Mouse (Mus musculus): Measurements from ENCODE around the gene Xkrx. TPM values are rescaled to one million over a fixed set of nuclear protein-coding genes. Genes with fewer than 3 reads are reported as not detected.

Gene Xkrx
- total and polyA plus RNA-seq, 3 experiments, result 0.22 to 0.30 TPM; not detected in 1

DNA sequence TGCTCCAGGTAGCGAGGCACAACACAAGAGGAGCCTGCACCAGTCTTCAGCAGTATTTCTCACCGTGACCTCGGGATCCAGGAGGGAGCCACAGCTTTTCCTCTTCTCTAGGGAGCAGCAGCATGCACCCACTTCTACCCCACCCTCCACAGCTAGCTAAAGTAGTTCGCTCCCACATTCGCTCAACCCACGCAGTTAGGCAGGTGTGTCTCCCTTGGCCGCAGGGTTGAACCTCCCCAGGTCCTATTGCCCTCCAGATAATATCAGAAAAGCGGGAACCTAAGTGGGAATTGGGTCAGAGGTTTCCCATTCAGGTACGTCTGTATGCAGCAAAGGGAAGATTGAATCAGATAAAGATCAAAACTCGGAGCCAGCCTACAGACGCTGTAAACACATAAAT, 950 bp upstream of the Xkrx start:
- Histone ChIP-seq H3K9me3 (replicated peaks) (no peaks in the 10 kb centered on the region), H3K4me1 (ENCODE audit: insufficient read depth, low read depth, low read length) (peaks cover 26% of the 10 kb centered on the region), H3K27me3 (ENCODE audit: insufficient read depth, low read length) (peaks cover 9% of the 10 kb centered on the region), H3K36me3 (replicated peaks) (no peaks in the 10 kb centered on the region), H3K4me3 (ENCODE audit: low read depth, low read length) (no peak overlapping the region)
- DNase-seq (ENCODE audit: low spot score) (no peak), ATAC-seq (ENCODE audit: extremely low read depth, insufficient number of reproducible peaks, low FRiP score, poor library complexity, severe bottlenecking) (no peak)
- TF ChIP-seq TAL1 (conservative IDR thresholded peaks at IDR 0.05; ENCODE audit: low read depth, low read length) (no peak), POLR2AphosphoS5 (IDR thresholded peaks at IDR 0.05; ENCODE audit: insufficient replicate concordance, low read depth, low read length) (no peak), CTCF (IDR thresholded peaks at IDR 0.05; ENCODE audit: low read depth, low read length) (no peak), GATA1 (IDR thresholded peaks at IDR 0.05; ENCODE audit: borderline replicate concordance, low read length) (no peak), GATA2 (IDR thresholded peaks at IDR 0.05; ENCODE audit: borderline replicate concordance, low read depth, low read length) (no peak)

DNA sequence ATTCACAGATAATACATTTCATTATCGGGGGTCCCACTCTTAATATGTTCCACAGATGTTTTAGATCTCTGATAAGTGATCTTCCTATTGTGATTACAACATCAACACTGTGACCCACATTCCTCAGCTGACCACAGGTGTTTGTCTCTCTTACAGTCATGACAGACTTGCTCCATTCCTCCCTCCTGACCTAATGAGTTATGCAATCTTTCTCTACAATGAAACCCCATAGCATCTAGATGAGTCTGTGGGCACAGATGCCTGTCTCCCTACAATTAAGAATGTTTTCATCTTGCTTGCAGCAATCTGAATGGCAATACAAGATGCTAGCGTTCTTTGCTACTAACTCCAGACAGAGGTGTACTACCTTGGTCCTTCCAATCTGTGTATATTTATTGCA, 1.4 kb downstream of the Xkrx start:
- H3K9me3 ChIP-seq (replicated peaks), result no peaks in the 10 kb centered on the region
- peaks cover 37% of the 10 kb centered on the region for H3K4me1 ChIP-seq (ENCODE audit: insufficient read depth, low read depth, low read length)
- DNase-seq (ENCODE audit: low spot score) (no peak), ATAC-seq (ENCODE audit: extremely low read depth, insufficient number of reproducible peaks, low FRiP score, poor library complexity, severe bottlenecking) (no peak)
- no peak for TF ChIP-seq TAL1 (conservative IDR thresholded peaks at IDR 0.05; ENCODE audit: low read depth, low read length)
- no peak for TF ChIP-seq GATA2 (IDR thresholded peaks at IDR 0.05; ENCODE audit: borderline replicate concordance, low read depth, low read length)
- TF ChIP-seq CTCF (IDR thresholded peaks at IDR 0.05; ENCODE audit: low read depth, low read length), result no peak
- TF ChIP-seq POLR2AphosphoS5 (IDR thresholded peaks at IDR 0.05; ENCODE audit: insufficient replicate concordance, low read depth, low read length), result no peak
- no peak for TF ChIP-seq GATA1 (IDR thresholded peaks at IDR 0.05; ENCODE audit: borderline replicate concordance, low read length)
- peaks cover 9% of the 10 kb centered on the region for H3K27me3 ChIP-seq (ENCODE audit: insufficient read depth, low read length)
- H3K4me3 ChIP-seq (ENCODE audit: low read depth, low read length), result no peak overlapping the region
- no peaks in the 10 kb centered on the region for H3K36me3 ChIP-seq (replicated peaks)

DNA sequence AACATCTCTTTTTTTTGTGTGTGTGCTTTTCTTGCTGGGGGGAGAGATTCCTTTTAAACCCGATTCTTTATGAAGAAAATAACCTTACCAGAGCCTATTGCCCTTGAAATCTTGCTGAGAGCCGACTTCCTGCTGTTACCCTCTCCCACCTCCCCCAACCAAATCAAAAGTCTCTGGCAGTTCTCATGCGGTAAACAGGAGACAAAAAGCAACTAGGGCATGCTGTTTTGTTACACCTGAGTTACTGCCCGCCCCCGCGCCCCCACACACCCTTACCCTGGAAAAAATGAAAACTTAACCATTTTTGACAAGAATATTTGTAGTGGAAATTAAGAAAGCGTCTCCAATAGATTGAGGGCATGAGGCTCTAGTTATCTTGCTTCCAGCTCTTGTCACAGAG, 3.7 kb downstream of the Xkrx start:
- TF ChIP-seq GATA2 (IDR thresholded peaks at IDR 0.05; ENCODE audit: borderline replicate concordance, low read depth, low read length) (no peak), CTCF (IDR thresholded peaks at IDR 0.05; ENCODE audit: low read depth, low read length) (no peak), GATA1 (IDR thresholded peaks at IDR 0.05; ENCODE audit: borderline replicate concordance, low read length) (no peak), POLR2AphosphoS5 (IDR thresholded peaks at IDR 0.05; ENCODE audit: insufficient replicate concordance, low read depth, low read length) (no peak), TAL1 (conservative IDR thresholded peaks at IDR 0.05; ENCODE audit: low read depth, low read length) (no peak)
- no peaks in the 10 kb centered on the region for H3K36me3 ChIP-seq (replicated peaks)
- peaks cover 9% of the 10 kb centered on the region for H3K27me3 ChIP-seq (ENCODE audit: insufficient read depth, low read length)
- DNase-seq (ENCODE audit: low spot score) (no peak), ATAC-seq (ENCODE audit: extremely low read depth, insufficient number of reproducible peaks, low FRiP score, poor library complexity, severe bottlenecking) (no peak)
- peaks cover 40% of the 10 kb centered on the region for H3K4me1 ChIP-seq (ENCODE audit: insufficient read depth, low read depth, low read length)
- H3K9me3 ChIP-seq (replicated peaks), result no peaks in the 10 kb centered on the region
- no peak overlapping the region for H3K4me3 ChIP-seq (ENCODE audit: low read depth, low read length)

DNA sequence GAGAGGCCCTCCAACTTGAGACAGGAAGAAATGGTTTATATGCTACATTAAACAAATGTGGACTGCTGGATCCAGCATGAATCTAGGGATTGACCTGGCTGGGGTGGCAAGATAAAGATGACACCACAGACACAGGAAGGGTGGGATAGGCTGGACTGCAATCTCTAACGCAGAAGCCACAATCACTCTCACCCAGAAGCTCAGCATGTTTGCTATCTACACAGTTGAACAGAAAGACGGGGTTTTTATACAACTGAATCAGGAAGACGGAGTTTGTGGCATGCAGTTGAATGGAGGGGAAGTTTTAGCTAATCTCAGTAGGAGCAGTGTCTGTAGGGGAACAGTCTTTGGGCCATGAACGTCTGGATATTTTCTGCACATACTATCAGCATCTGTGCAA, 19.9 kb downstream of the Xkrx start:
- TF ChIP-seq POLR2AphosphoS5 (IDR thresholded peaks at IDR 0.05; ENCODE audit: insufficient replicate concordance, low read depth, low read length) (no peak), TAL1 (conservative IDR thresholded peaks at IDR 0.05; ENCODE audit: low read depth, low read length) (peak; percentile 55)
- Histone ChIP-seq H3K4me3 (ENCODE audit: low read depth, low read length) (no peak overlapping the region), H3K4me1 (ENCODE audit: insufficient read depth, low read depth, low read length) (peaks cover 12% of the 10 kb centered on the region), H3K27me3 (ENCODE audit: insufficient read depth, low read length) (no peaks in the 10 kb centered on the region), H3K36me3 (replicated peaks) (no peaks in the 10 kb centered on the region), H3K9me3 (replicated peaks) (no peaks in the 10 kb centered on the region)
- DNase-seq (ENCODE audit: low spot score) (peak; percentile 2), ATAC-seq (ENCODE audit: extremely low read depth, insufficient number of reproducible peaks, low FRiP score, poor library complexity, severe bottlenecking) (peak; percentile 72)

DNA sequence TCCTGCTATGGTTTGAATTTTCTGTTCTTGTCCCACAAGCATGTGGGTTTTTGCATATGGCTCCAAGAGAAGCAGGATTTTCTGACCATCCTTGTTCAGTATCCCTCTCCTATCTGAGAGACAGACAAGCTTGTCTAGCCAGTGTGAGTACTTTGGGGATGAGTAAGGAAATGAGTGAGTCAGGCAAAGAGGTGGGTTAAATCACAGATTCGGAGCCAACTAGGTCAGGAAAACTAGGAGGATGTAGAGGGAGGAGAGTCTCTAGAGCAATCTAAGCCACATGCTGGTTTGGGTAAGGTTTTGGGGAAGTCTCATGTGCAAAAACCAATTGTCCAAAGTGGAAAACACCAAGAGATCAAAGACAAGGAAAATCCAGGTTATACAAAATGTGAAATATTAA, 20.3 kb downstream of the Xkrx start:
- TF ChIP-seq POLR2AphosphoS5 (IDR thresholded peaks at IDR 0.05; ENCODE audit: insufficient replicate concordance, low read depth, low read length) (no peak), TAL1 (conservative IDR thresholded peaks at IDR 0.05; ENCODE audit: low read depth, low read length) (no peak), GATA2 (IDR thresholded peaks at IDR 0.05; ENCODE audit: borderline replicate concordance, low read depth, low read length) (no peak), GATA1 (IDR thresholded peaks at IDR 0.05; ENCODE audit: borderline replicate concordance, low read length) (no peak), CTCF (IDR thresholded peaks at IDR 0.05; ENCODE audit: low read depth, low read length) (no peak)
- Histone ChIP-seq H3K4me1 (ENCODE audit: insufficient read depth, low read depth, low read length) (peaks cover 12% of the 10 kb centered on the region), H3K9me3 (replicated peaks) (no peaks in the 10 kb centered on the region), H3K4me3 (ENCODE audit: low read depth, low read length) (no peak overlapping the region), H3K27me3 (ENCODE audit: insufficient read depth, low read length) (no peaks in the 10 kb centered on the region), H3K36me3 (replicated peaks) (no peaks in the 10 kb centered on the region)
- ATAC-seq (ENCODE audit: extremely low read depth, insufficient number of reproducible peaks, low FRiP score, poor library complexity, severe bottlenecking), result no peak
- no peak for DNase-seq (ENCODE audit: low spot score)

DNA sequence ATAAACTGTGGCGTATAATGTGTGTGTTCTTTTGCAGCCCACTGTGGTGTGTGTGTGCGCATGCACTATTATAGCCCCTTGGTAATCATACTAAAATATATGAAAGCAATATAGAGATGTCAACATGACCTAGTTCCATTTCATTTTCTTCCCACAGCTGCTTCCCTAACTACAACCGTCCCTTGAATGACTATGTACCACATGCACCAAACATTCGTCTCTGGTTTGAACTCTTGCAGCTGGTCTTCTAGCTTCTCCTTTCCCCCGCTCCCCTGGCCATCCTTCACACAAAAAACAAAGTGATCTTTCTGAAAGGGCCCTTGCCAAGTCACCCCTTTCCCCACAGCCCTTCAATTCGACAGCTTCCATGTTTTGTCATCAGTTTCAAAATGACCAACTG, 21.9 kb downstream of the Xkrx start:
- H3K4me3 ChIP-seq (ENCODE audit: low read depth, low read length), result no peak overlapping the region
- peaks cover 12% of the 10 kb centered on the region for H3K4me1 ChIP-seq (ENCODE audit: insufficient read depth, low read depth, low read length)
- DNase-seq (ENCODE audit: low spot score) (no peak), ATAC-seq (ENCODE audit: extremely low read depth, insufficient number of reproducible peaks, low FRiP score, poor library complexity, severe bottlenecking) (no peak)
- no peak for TF ChIP-seq POLR2AphosphoS5 (IDR thresholded peaks at IDR 0.05; ENCODE audit: insufficient replicate concordance, low read depth, low read length)
- TF ChIP-seq TAL1 (conservative IDR thresholded peaks at IDR 0.05; ENCODE audit: low read depth, low read length), result no peak
- TF ChIP-seq GATA2 (IDR thresholded peaks at IDR 0.05; ENCODE audit: borderline replicate concordance, low read depth, low read length), result no peak
- TF ChIP-seq CTCF (IDR thresholded peaks at IDR 0.05; ENCODE audit: low read depth, low read length), result no peak
- no peak for TF ChIP-seq GATA1 (IDR thresholded peaks at IDR 0.05; ENCODE audit: borderline replicate concordance, low read length)
- H3K9me3 ChIP-seq (replicated peaks), result no peaks in the 10 kb centered on the region
- H3K36me3 ChIP-seq (replicated peaks), result no peaks in the 10 kb centered on the region
- H3K27me3 ChIP-seq (ENCODE audit: insufficient read depth, low read length), result no peaks in the 10 kb centered on the region

DNA sequence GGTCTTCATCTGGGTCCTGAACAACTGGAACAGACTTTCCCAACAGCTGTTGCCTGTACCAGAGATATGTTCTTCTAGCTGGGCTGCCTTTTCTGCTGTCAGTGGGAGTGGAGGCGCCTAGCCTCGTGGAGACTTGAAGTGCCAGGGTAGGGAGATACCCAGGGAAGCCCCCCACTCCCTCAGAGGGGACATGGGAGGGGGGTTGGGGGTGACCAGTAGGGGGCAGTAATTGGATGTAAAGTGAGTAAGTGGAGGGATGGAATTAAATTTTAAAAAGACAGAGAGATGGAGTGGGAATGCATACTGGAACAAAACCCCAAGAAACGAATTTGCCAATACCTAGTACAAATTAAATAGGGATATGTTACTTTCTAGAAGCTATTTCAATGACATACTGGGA, 28.1 kb downstream of the Xkrx start:
- Histone ChIP-seq H3K4me3 (ENCODE audit: low read depth, low read length) (no peak overlapping the region), H3K4me1 (ENCODE audit: insufficient read depth, low read depth, low read length) (peaks cover 2% of the 10 kb centered on the region; the same call in 1 of the 2 replicates), H3K36me3 (replicated peaks) (no peaks in the 10 kb centered on the region), H3K27me3 (ENCODE audit: insufficient read depth, low read length) (no peaks in the 10 kb centered on the region), H3K9me3 (replicated peaks) (no peaks in the 10 kb centered on the region)
- TF ChIP-seq POLR2AphosphoS5 (IDR thresholded peaks at IDR 0.05; ENCODE audit: insufficient replicate concordance, low read depth, low read length) (no peak), TAL1 (conservative IDR thresholded peaks at IDR 0.05; ENCODE audit: low read depth, low read length) (no peak), GATA2 (IDR thresholded peaks at IDR 0.05; ENCODE audit: borderline replicate concordance, low read depth, low read length) (no peak), GATA1 (IDR thresholded peaks at IDR 0.05; ENCODE audit: borderline replicate concordance, low read length) (no peak), CTCF (IDR thresholded peaks at IDR 0.05; ENCODE audit: low read depth, low read length) (no peak)
- DNase-seq (ENCODE audit: low spot score) (no peak), ATAC-seq (ENCODE audit: extremely low read depth, insufficient number of reproducible peaks, low FRiP score, poor library complexity, severe bottlenecking) (no peak)
